Mouse (Mus musculus) heart, postnatal 0 days (tissue): Measurements from ENCODE around the gene Cstad. TPM values are rescaled to one million over a fixed set of nuclear protein-coding genes. Genes with fewer than 3 reads are reported as not detected.

Source experiments
- ATAC-seq: fragments of 200-750 bp; cut with Nextera tagmentation; 2 replicates; pipeline ENCODE4 v1.8.0; 2017; ENCODE audit warnings: low read depth, moderate number of reproducible peaks, moderate library complexity; ENCODE audit not compliant: insufficient read depth
- DNase-seq: peaks from one replicate; pipeline ENCODE4 v3.0.0-alpha.2; 2016; ENCODE audit warnings: low spot score
- H3K27ac ChIP-seq: fragments of 300-500 bp; sonication (generic); 2 replicates; pipeline ENCODE4 v1.5.1; 2014; ENCODE audit warnings: low read depth, mild to moderate bottlenecking
- H3K27me3 ChIP-seq: fragments of 300-500 bp; sonication (generic); 2 replicates; pipeline ENCODE4 v1.6.1; 2014; ENCODE audit warnings: low read length, mixed read lengths; ENCODE audit not compliant: control insufficient read depth, insufficient read depth
- H3K36me3 ChIP-seq: fragments of 300-500 bp; sonication (generic); replicated peaks from 2 replicates; pipeline ENCODE4 v1.6.1; 2014; ENCODE audit warnings: low read length, mixed read lengths; ENCODE audit not compliant: control insufficient read depth, insufficient read depth
- H3K4me1 ChIP-seq: fragments of 300-500 bp; sonication (generic); 2 replicates; pipeline ENCODE4 v1.6.1; 2014; ENCODE audit warnings: antibody characterized with exemption; ENCODE audit not compliant: control insufficient read depth, insufficient read depth
- H3K4me2 ChIP-seq: fragments of 300-500 bp; sonication (generic); 2 replicates; pipeline ENCODE4 v1.6.1; 2014; ENCODE audit warnings: low read depth, mild to moderate bottlenecking, low read length, moderate library complexity
- H3K4me3 ChIP-seq: fragments of 300-500 bp; sonication (generic); 2 replicates; pipeline ENCODE4 v1.5.1; 2014; ENCODE audit warnings: low read depth, low read length
- H3K9ac ChIP-seq: fragments of 300-500 bp; sonication (generic); replicated peaks from 2 replicates; pipeline ENCODE4 v1.6.1; 2014; ENCODE audit warnings: low read depth, low read length, mixed read lengths
- H3K9me3 ChIP-seq: fragments of 300-500 bp; sonication (generic); replicated peaks from 2 replicates; pipeline ENCODE4 v1.6.1; 2016; ENCODE audit warnings: low read length; ENCODE audit not compliant: control insufficient read depth
- CTCF ChIP-seq: IDR thresholded peaks from 2 replicates; pipeline ENCODE4 v1.5.1; 2016; ENCODE audit warnings: antibody characterized with exemption, control low read depth, low read depth
- EP300 ChIP-seq: IDR thresholded peaks from 2 replicates; pipeline ENCODE4 v1.6.1; 2016; ENCODE audit warnings: antibody characterized with exemption, low read depth
- WGBS: fragments of 180-500 bp; shearing (Covaris S2); extraction: QIAGEN DNeasy Blood & Tissue Kit; methylation state at CpG from one replicate; pipeline ENCODE4 v1.1.7; 2014; 5-methylcytosine and 5-hydroxymethylcytosine counted together
- polyA plus RNA-seq: library from polyadenylated mRNA; unstranded; fragments of >200 nt; fragmentation: Nextera tagmentation; extraction: Ambion mirVana; gene quantifications from 2 replicates; pipeline ENCODE4 v1.2.1, GENCODE M21; 2015
- total RNA-seq: library from RNA; depleted of rRNA; stranded (reverse); fragments of >200 nt; gene quantifications from 2 replicates; pipeline ENCODE4 v1.2.3, GENCODE M21; 2014; ENCODE audit warnings: low replicate concordance

The Cstad gene
- total and polyA plus RNA-seq, 2 experiments from 2014 or later: 3.6 TPM; not detected in 1

DNA sequence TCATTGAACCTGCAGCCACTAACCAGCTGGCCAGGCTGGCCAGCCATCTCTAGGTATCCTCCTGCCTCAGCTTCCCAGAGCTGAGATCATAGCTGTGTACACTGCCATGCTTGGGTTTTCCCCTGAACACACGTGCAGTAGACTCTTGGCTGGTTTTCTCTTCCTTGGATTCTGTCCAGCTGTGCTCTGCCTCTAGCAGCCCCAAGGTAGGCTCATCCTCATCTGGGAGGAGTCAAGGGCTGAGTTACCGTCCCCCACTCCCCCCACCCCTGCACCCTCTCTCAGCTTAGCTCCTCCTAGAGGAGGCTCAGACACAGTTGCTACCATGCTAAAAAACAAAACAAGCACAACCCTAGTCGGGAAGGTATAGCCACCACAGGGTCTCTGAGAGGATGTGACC, 4.8 kb downstream of the Cstad start:
- Histone ChIP-seq H3K9me3 (no peaks in the 10 kb centered on the region), H3K36me3 (no peaks in the 10 kb centered on the region), H3K27ac (peak overlapping the region; percentile 89; the same call in 1 of the 2 replicates), H3K4me3 (no peak overlapping the region), H3K4me1 (peaks cover 10% of the 10 kb centered on the region), H3K9ac (no peak overlapping the region), H3K27me3 (no peaks in the 10 kb centered on the region), H3K4me2 (no peak overlapping the region)
- DNase-seq: no peak
- ATAC-seq: no peak
- WGBS: 35% methylated on average over 3 of the region's 3 CpGs
- no peak for TF ChIP-seq CTCF
- TF ChIP-seq EP300: no peak

GRCm38 (mm10) chr2:30600291-30600690, 5.5 kb downstream of the Cstad start:
- WGBS: 7% methylated on average over 9 of the region's 9 CpGs

DNA sequence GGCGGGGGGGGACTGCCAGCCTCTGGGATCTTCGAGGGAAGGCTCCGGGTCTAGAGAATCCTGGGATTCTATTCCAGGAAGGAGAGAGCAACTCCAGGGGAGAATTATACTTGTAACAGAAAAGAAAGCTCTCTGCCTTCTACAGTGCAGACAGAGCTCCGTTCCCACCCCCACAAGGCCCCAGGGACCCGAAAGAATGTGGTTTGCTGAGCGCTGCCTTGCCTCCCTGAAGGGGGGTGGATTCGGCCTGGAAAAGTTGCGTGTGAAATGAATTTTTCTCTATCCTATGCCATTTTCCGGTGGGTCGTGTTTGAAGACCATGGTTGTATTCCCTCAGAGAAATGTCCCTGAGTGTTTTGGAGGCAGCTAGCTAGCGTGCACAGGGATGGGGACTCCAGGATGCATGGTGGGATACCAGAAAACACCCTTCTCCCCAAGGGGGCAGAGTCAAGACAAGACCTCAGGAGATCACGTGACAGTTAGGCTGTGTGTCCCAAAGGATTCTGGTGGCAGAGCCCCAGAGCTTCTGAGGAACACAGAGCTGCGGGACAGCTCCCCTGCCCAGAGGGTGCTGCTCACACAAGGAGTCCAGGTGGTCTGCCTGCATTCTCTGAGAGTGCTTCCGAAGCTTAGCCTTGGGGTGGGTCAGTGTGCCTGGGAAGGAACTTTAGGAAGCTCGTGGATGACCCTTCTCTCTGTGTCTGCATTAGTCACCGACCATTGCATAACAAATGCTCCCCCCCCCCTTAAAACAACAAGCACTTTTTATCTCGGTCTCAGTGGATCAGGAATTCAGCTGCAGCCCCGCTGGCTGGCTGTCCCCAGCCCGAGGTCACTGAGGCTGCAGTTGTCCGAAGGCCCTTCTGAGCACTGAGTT, 6.4 kb downstream of the Cstad start:
- Histone ChIP-seq H3K4me3 (peak overlapping the region; percentile 20), H3K27ac (peak overlapping the region; percentile 89), H3K36me3 (no peaks in the 10 kb centered on the region), H3K9ac (peak overlapping the region; percentile 38; the same call in 1 of the 2 replicates), H3K27me3 (no peaks in the 10 kb centered on the region), H3K4me2 (peak overlapping the region; percentile 55), H3K4me1 (peaks cover 21% of the 10 kb centered on the region), H3K9me3 (no peaks in the 10 kb centered on the region)
- ATAC-seq: peak; percentile 41
- WGBS: 4% methylated on average over 20 of the region's 20 CpGs
- no peak for TF ChIP-seq CTCF
- TF ChIP-seq EP300: 0 out of 2 replicates have a peak, but pooled peaks have one; percentile 44
- DNase-seq: peak; percentile 59

More at GRCm38 (mm10) chr2:30600291-30600690, 5.5 kb downstream of the Cstad start:
- no peak for TF ChIP-seq EP300
- TF ChIP-seq CTCF: no peak
- Histone ChIP-seq H3K4me2 (peak overlapping the region; percentile 55), H3K9ac (peak overlapping the region; percentile 38; the same call in 1 of the 2 replicates), H3K4me3 (peak overlapping the region; percentile 20), H3K36me3 (no peaks in the 10 kb centered on the region), H3K9me3 (no peaks in the 10 kb centered on the region), H3K27ac (peak overlapping the region; percentile 89), H3K4me1 (peaks cover 16% of the 10 kb centered on the region), H3K27me3 (no peaks in the 10 kb centered on the region)
- DNase-seq (no peak), ATAC-seq (no peak)

DNA sequence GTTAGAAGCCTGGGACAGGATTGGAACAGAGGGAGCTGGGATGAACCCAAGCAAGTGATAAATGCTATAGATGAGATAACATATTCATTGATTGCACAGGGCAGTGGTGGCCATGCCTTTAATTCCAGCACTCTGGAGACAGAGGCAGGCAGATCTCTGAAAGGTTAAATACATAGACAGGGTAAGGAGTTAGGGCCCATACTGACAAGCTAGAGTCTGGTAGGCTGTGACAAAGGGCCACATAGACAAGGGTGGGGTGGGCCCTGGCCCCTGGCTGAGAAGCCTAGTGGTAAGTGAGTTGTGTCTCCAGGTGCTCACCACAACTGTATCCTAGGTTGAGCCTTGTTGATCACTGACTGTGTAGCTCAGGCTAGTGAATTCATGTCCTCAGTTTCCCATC, 7.6 kb downstream of the Cstad start:
- no peak overlapping the region for H3K4me2 ChIP-seq
- H3K4me3 ChIP-seq: no peak overlapping the region
- H3K4me1 ChIP-seq: peaks cover 28% of the 10 kb centered on the region
- no peak for DNase-seq
- TF ChIP-seq EP300 (no peak), CTCF (no peak)
- H3K36me3 ChIP-seq: no peaks in the 10 kb centered on the region
- H3K9ac ChIP-seq: no peak overlapping the region
- ATAC-seq: no peak
- no peaks in the 10 kb centered on the region for H3K9me3 ChIP-seq
- no peak overlapping the region; the same call in 1 of the 2 replicates for H3K27ac ChIP-seq
- H3K27me3 ChIP-seq: no peaks in the 10 kb centered on the region

DNA sequence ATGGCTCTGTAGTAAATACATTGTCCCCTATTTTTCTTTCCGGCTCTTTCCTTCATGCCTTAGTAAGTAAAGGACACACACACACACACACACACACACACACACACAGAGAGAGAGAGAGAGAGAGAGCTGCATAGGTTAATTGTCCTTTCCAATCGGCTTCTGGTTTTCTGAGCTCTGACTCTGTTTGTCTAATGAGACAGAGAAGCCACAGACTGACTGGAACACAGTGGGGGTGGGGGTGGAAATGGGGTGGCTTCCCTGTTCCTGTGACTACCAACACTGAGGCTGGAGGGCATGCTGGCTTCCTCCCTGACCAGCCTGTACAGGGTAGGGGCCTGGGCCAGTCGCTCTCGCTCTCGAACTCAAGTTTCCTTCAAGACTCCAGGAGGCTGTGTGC, 8.9 kb downstream of the Cstad start:
- WGBS: 85% methylated on average over 5 of the region's 5 CpGs
- H3K4me2 ChIP-seq: no peak overlapping the region
- no peak overlapping the region for H3K9ac ChIP-seq
- H3K27ac ChIP-seq: no peak overlapping the region
- no peaks in the 10 kb centered on the region for H3K27me3 ChIP-seq
- ATAC-seq (no peak), DNase-seq (no peak)
- H3K9me3 ChIP-seq: no peaks in the 10 kb centered on the region
- TF ChIP-seq CTCF: no peak
- no peak for TF ChIP-seq EP300
- H3K4me3 ChIP-seq: no peak overlapping the region
- H3K36me3 ChIP-seq: no peaks in the 10 kb centered on the region
- peaks cover 31% of the 10 kb centered on the region for H3K4me1 ChIP-seq
